Mouse (Mus musculus) embryonic facial prominence, embryonic 10.5 days (tissue): Measurements from ENCODE around the gene Ankrd36. TPM values are rescaled to one million over a fixed set of nuclear protein-coding genes. Genes with fewer than 3 reads are reported as not detected.

Source experiments
- DNase-seq: peaks from one replicate; pipeline ENCODE4 v3.0.0-alpha.2; 2017; ENCODE audit warnings: low spot score
- H3K27ac ChIP-seq: fragments of 300-500 bp; sonication (generic); replicated peaks from 2 replicates; pipeline ENCODE4 v1.5.1; 2016; ENCODE audit warnings: mild to moderate bottlenecking
- H3K27me3 ChIP-seq: fragments of 300-500 bp; sonication (generic); replicated peaks from 2 replicates; pipeline ENCODE4 v1.6.1; 2016; ENCODE audit warnings: low read depth, mild to moderate bottlenecking; ENCODE audit not compliant: poor library complexity, severe bottlenecking
- H3K36me3 ChIP-seq: fragments of 300-500 bp; sonication (generic); replicated peaks from 2 replicates; pipeline ENCODE4 v1.6.1; 2016; ENCODE audit warnings: mild to moderate bottlenecking, moderate library complexity
- H3K4me1 ChIP-seq: fragments of 300-500 bp; sonication (generic); 2 replicates; pipeline ENCODE4 v1.6.1; 2016
- H3K4me3 ChIP-seq: fragments of 300-500 bp; sonication (generic); 2 replicates; pipeline ENCODE4 v1.5.1; 2016; ENCODE audit warnings: mild to moderate bottlenecking, moderate library complexity
- H3K9me3 ChIP-seq: fragments of 300-500 bp; sonication (generic); 2 replicates; pipeline ENCODE4 v1.6.1; 2016; ENCODE audit warnings: mild to moderate bottlenecking
- WGBS: fragments of 180-500 bp; shearing (Covaris S2); methylation state at CpG from one replicate; pipeline ENCODE4 v1.1.7; 2016; 5-methylcytosine and 5-hydroxymethylcytosine counted together
- polyA plus RNA-seq: library from polyadenylated mRNA; unstranded; fragments of >200 nt; fragmentation: Nextera tagmentation; extraction: Ambion mirVana; gene quantifications from 2 replicates; pipeline ENCODE4 v1.2.1, GENCODE M21; 2016

Ankrd36 gene
- polyA plus RNA-seq, 1 experiment from 2014 or later, result not detected

- 82% methylated on average over 5 of the region's 5 CpGs for WGBS
- Histone ChIP-seq H3K4me1 (peaks cover 14% of the 10 kb centered on the region), H3K9me3 (no peaks in the 10 kb centered on the region), H3K27ac (no peak overlapping the region), H3K27me3 (no peaks in the 10 kb centered on the region), H3K36me3 (peaks cover 34% of the 10 kb centered on the region), H3K4me3 (no peak overlapping the region)
- DNase-seq, result no peak
Observed at GRCm38 (mm10) chr11:5702271-5702956, 132.9 kb downstream of the Ankrd36 start.

DNA sequence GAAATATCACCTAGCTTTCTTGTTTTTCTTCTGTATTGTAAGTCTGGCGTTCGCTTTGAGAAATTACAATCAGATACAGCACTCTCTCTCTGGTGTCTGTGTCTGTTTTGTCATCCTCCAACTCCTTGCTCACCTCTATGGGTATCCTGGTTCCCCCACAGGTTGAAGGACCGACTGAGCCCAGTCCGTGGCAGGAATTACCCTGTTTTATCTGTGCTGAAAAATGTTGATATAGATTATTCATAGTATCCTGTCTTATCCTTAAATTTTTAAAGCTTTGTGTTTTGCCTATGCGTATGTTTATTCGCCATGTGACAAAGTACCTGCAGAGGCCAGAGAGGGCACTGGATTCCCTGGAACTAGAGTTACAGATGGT lies 133.5 kb downstream of the Ankrd36 start:
- 88% methylated on average over 6 of the region's 6 CpGs for WGBS
- H3K27me3 ChIP-seq, result no peaks in the 10 kb centered on the region
- no peak for DNase-seq
- H3K27ac ChIP-seq, result no peak overlapping the region
- peaks cover 34% of the 10 kb centered on the region for H3K36me3 ChIP-seq
- no peak overlapping the region for H3K4me3 ChIP-seq
- no peaks in the 10 kb centered on the region for H3K9me3 ChIP-seq
- H3K4me1 ChIP-seq, result peaks cover 14% of the 10 kb centered on the region

DNA sequence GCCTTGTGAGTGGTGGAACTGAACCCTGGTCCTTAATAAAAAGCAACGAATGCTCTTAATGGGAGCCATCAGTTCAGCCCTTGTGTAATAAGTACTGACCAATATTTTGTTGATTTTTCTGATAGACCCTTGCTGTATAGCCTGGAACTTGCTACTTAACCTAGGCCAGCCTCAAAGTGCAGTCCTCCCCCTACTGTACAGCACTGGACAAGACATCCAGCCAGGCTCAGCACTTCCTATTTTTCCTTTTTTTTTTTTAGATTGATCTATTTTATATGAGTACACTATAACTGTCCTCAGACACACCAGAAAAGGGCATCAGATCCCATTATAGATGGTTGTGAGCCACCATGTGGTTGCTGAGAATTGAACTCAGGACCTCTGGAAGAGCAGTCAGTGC lies 133.9 kb downstream of the Ankrd36 start:
- WGBS, result 94% methylated on average over 1 of the region's 1 CpGs
- H3K36me3 ChIP-seq, result peaks cover 34% of the 10 kb centered on the region
- H3K27me3 ChIP-seq, result no peaks in the 10 kb centered on the region
- DNase-seq, result no peak
- H3K4me3 ChIP-seq, result no peak overlapping the region
- no peak overlapping the region for H3K27ac ChIP-seq
- no peaks in the 10 kb centered on the region for H3K9me3 ChIP-seq
- peaks cover 14% of the 10 kb centered on the region for H3K4me1 ChIP-seq

- H3K4me3 ChIP-seq, result peak overlapping the region; percentile 87
- H3K9me3 ChIP-seq, result no peaks in the 10 kb centered on the region
- no peak for DNase-seq
- no peaks in the 10 kb centered on the region for H3K27me3 ChIP-seq
- H3K27ac ChIP-seq, result no peak overlapping the region
- WGBS, result 95% methylated on average over 9 of the region's 9 CpGs
- H3K36me3 ChIP-seq, result peaks cover 34% of the 10 kb centered on the region
- H3K4me1 ChIP-seq, result peaks cover 14% of the 10 kb centered on the region
Observed at GRCm38 (mm10) chr11:5705972-5706371, 136.5 kb downstream of the Ankrd36 start.

GRCm38 (mm10) chr11:5706874-5707529 lies 137.5 kb downstream of the Ankrd36 start:
- WGBS, result 2% methylated on average over 43 of the region's 43 CpGs
- peaks cover 14% of the 10 kb centered on the region for H3K4me1 ChIP-seq
- H3K4me3 ChIP-seq, result peak overlapping the region; percentile 87
- H3K9me3 ChIP-seq, result no peaks in the 10 kb centered on the region
- DNase-seq, result no peak
- peaks cover 34% of the 10 kb centered on the region for H3K36me3 ChIP-seq
- no peaks in the 10 kb centered on the region for H3K27me3 ChIP-seq
- peak overlapping the region; percentile 96 for H3K27ac ChIP-seq

DNA sequence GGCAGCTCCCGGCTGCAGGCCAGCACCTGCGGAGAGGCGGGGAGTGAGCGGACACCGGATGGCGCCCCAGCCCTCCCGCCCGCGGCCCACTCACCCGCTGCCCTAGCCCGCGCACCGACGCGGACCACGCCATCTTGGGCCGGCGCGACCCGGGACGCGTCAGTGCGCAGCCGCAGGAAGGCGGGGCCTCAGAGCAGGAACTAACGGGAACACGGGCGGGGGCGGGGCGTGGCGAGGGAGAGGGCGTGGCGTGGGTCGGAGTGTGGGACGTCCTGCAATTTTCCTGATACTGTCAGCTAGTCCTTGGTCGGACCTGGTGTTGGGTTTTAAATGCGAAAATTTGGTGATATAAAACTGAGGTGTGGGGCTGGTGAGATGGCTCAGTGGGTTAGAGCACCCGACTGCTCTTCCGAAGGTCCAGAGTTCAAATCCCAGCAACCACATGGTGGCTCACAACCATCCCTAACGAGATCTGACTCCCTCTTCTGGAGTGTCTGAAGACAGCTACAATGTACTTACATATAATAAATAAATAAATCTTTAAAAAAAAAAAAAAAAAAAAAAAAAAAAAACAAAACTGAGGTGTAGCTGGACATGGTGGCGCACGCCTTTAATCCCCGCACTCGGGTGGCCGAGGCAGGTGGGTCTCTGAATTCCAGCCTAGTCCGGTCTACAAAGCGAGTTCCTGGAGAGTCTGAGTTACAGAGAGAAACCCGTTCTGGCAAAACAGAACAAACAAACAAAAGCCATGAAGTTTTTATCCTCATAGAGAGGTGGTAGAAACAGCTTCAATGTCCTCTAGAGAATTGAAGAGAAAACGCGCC lies 138.3 kb downstream of the Ankrd36 start:
- DNase-seq, result peak; percentile 97
- no peaks in the 10 kb centered on the region for H3K9me3 ChIP-seq
- H3K36me3 ChIP-seq, result peaks cover 30% of the 10 kb centered on the region
- no peaks in the 10 kb centered on the region for H3K27me3 ChIP-seq
- H3K4me1 ChIP-seq, result peaks cover 14% of the 10 kb centered on the region
- H3K27ac ChIP-seq, result peak overlapping the region; percentile 96
- H3K4me3 ChIP-seq, result peak overlapping the region; percentile 87
- WGBS, result 20% methylated on average over 50 of the region's 50 CpGs

- no peaks in the 10 kb centered on the region for H3K4me1 ChIP-seq
- no peak overlapping the region for H3K4me3 ChIP-seq
- no peak overlapping the region for H3K27ac ChIP-seq
- no peaks in the 10 kb centered on the region for H3K9me3 ChIP-seq
- no peak for DNase-seq
- no peaks in the 10 kb centered on the region for H3K27me3 ChIP-seq
- H3K36me3 ChIP-seq, result peaks cover 48% of the 10 kb centered on the region
- 86% methylated on average over 9 of the region's 9 CpGs for WGBS
Observed at GRCm38 (mm10) chr11:5715179-5715578, 145.7 kb downstream of the Ankrd36 start.

- Histone ChIP-seq H3K36me3 (peaks cover 48% of the 10 kb centered on the region), H3K4me1 (no peaks in the 10 kb centered on the region), H3K27me3 (no peaks in the 10 kb centered on the region), H3K27ac (no peak within 1 kb of the TSS), H3K4me3 (no peak within 1 kb of the TSS), H3K9me3 (no peaks in the 10 kb centered on the region)
- 83% methylated on average over 14 of the region's 14 CpGs for WGBS
- no peak for DNase-seq
Observed at GRCm38 (mm10) chr11:5715630-5716105, 146.2 kb downstream of the Ankrd36 start, which contains the start of gene Mrps24. TSS of gene Mrps24 (minus strand) at chr11:5715680.

- no peaks in the 10 kb centered on the region for H3K27me3 ChIP-seq
- DNase-seq, result no peak
- 90% methylated on average over 11 of the region's 11 CpGs for whole genome bisulfite sequencing
Observed at GRCm38 (mm10) chr11:5716246-5716645, 146.8 kb downstream of the Ankrd36 start.

GRCm38 (mm10) chr11:5716938-5717705 lies 147.6 kb downstream of the Ankrd36 start:
- Histone ChIP-seq H3K36me3 (peaks cover 51% of the 10 kb centered on the region), H3K9me3 (no peaks in the 10 kb centered on the region), H3K27ac (no peak overlapping the region), H3K4me1 (no peaks in the 10 kb centered on the region), H3K27me3 (no peaks in the 10 kb centered on the region), H3K4me3 (no peak overlapping the region)
- no peak for DNase-seq
- 93% methylated on average over 34 of the region's 34 CpGs for WGBS

More at GRCm38 (mm10) chr11:5716246-5716645, 146.8 kb downstream of the Ankrd36 start:
- Histone ChIP-seq H3K27ac (no peak overlapping the region), H3K36me3 (peaks cover 48% of the 10 kb centered on the region), H3K4me3 (no peak overlapping the region), H3K9me3 (no peaks in the 10 kb centered on the region), H3K4me1 (no peaks in the 10 kb centered on the region)

GRCm38 (mm10) chr11:5718611-5719354 lies 149.3 kb downstream of the Ankrd36 start:
- WGBS, result 94% methylated on average over 12 of the region's 12 CpGs
- no peak for DNase-seq
- H3K9me3 ChIP-seq, result no peaks in the 10 kb centered on the region
- H3K27me3 ChIP-seq, result no peaks in the 10 kb centered on the region
- H3K27ac ChIP-seq, result no peak overlapping the region
- H3K4me3 ChIP-seq, result no peak overlapping the region
- peaks cover 57% of the 10 kb centered on the region for H3K36me3 ChIP-seq
- no peaks in the 10 kb centered on the region for H3K4me1 ChIP-seq
